Mouse (Mus musculus) thymus, adult 2 months (tissue): ENCODE results near the gene Rem1. TPM values are rescaled to one million over a fixed set of nuclear protein-coding genes. Genes with fewer than 3 reads are reported as not detected.

Experiments
- DNase-seq: peaks from one replicate; pipeline ENCODE4 v3.0.0; 2021
- H3K27ac ChIP-seq: fragments of 200-500 bp; 2 replicates; pipeline ENCODE4 v1.5.1; 2012; ENCODE audit warnings: low read length, control low read depth; ENCODE audit not compliant: control insufficient read depth, insufficient read depth
- H3K27me3 ChIP-seq: fragments of 200-500 bp; 2 replicates; pipeline ENCODE4 v1.6.1; 2012; ENCODE audit warnings: mild to moderate bottlenecking, low read length, moderate library complexity, mixed read lengths; ENCODE audit not compliant: control insufficient read depth, insufficient read depth
- H3K36me3 ChIP-seq: fragments of 200-500 bp; 2 replicates; pipeline ENCODE4 v1.6.1; 2012; ENCODE audit warnings: mild to moderate bottlenecking, low read length, moderate library complexity; ENCODE audit not compliant: control insufficient read depth, insufficient read depth
- H3K4me1 ChIP-seq: fragments of 200-500 bp; replicated peaks from 2 replicates; pipeline ENCODE4 v1.6.1; 2012; ENCODE audit warnings: low read length; ENCODE audit not compliant: control insufficient read depth, insufficient read depth
- H3K4me3 ChIP-seq: fragments of 200-500 bp; 2 replicates; pipeline ENCODE4 v1.5.1; 2012; ENCODE audit warnings: mild to moderate bottlenecking, low read length, control low read depth, moderate library complexity; ENCODE audit not compliant: control insufficient read depth, insufficient read depth
- CTCF ChIP-seq: fragments of 200-500 bp; IDR thresholded peaks from 2 replicates; pipeline ENCODE4 v1.5.1; 2012; ENCODE audit warnings: mild to moderate bottlenecking, control low read depth, low read length, moderate library complexity, borderline replicate concordance; ENCODE audit not compliant: control insufficient read depth, poor library complexity, insufficient read depth; ENCODE audit errors: extremely low read depth
- POLR2A ChIP-seq: fragments of 200-500 bp; IDR thresholded peaks from 2 replicates; pipeline ENCODE4 v1.6.1; 2012; ENCODE audit warnings: mild to moderate bottlenecking, low read length, control low read depth, moderate library complexity; ENCODE audit not compliant: control insufficient read depth, poor library complexity, insufficient read depth; ENCODE audit errors: extremely low read depth
- WGBS: fragments of 180-500 bp; shearing (Covaris S2); methylation state at CpG from one replicate; pipeline ENCODE4 v1.1.7; 2018; 5-methylcytosine and 5-hydroxymethylcytosine counted together
- polyA plus RNA-seq: library from polyadenylated mRNA; depleted of rRNA; stranded (reverse); fragments of >200 nt; gene quantifications from 2 replicates; pipeline ENCODE4 v1.2.3, GENCODE M21; 2012; rRNA removed

Gene Rem1
- polyA plus RNA-seq, 1 experiment: 3.3 TPM

GRCm38 (mm10) chr2:152678925-152679324 is 52.2 kb downstream of the Rem1 start:
- peaks cover 14% of the 10 kb centered on the region for H3K4me1 ChIP-seq
- DNase-seq: no peak

GRCm38 (mm10) chr2:152679701-152680355 is 53.1 kb downstream of the Rem1 start:
- TF ChIP-seq CTCF (no peak), POLR2A (no peak)
- H3K36me3 ChIP-seq: peaks cover 89% of the 10 kb centered on the region
- H3K27ac ChIP-seq: no peak overlapping the region
- no peaks in the 10 kb centered on the region for H3K27me3 ChIP-seq
- WGBS: 90% methylated on average over 8 of the region's 8 CpGs
- no peak for DNase-seq
- H3K4me1 ChIP-seq: peaks cover 10% of the 10 kb centered on the region
- no peak overlapping the region for H3K4me3 ChIP-seq

More at GRCm38 (mm10) chr2:152678925-152679324, 52.2 kb downstream of the Rem1 start:
- Histone ChIP-seq H3K36me3 (peaks cover 82% of the 10 kb centered on the region), H3K27ac (no peak overlapping the region), H3K4me3 (no peak overlapping the region), H3K27me3 (no peaks in the 10 kb centered on the region)
- 95% methylated on average over 5 of the region's 5 CpGs for WGBS
- TF ChIP-seq POLR2A: no peak
- no peak for TF ChIP-seq CTCF

- Histone ChIP-seq H3K4me1 (no peaks in the 10 kb centered on the region), H3K27me3 (no peaks in the 10 kb centered on the region), H3K36me3 (peaks cover 97% of the 10 kb centered on the region), H3K27ac (no peak overlapping the region), H3K4me3 (no peak overlapping the region)
- TF ChIP-seq CTCF (no peak), POLR2A (no peak)
- no peak for DNase-seq
- 95% methylated on average over 5 of the region's 5 CpGs for WGBS
Observed at GRCm38 (mm10) chr2:152683086-152683485, 56.3 kb downstream of the Rem1 start.

Other genes with a start within 250 kb of the Rem1 start
- gene Sox12, start 228.9 kb upstream of the Rem1 start, polyA plus RNA-seq: 3.8 and 4.5 TPM in 2 replicates
- 1.7 and 2.0 TPM in 2 replicates for gene Zcchc3, start 211.9 kb upstream of the Rem1 start, polyA plus RNA-seq
- 0.36 and 0.50 TPM in 2 replicates for gene 6820408C15Rik, start 211.4 kb upstream of the Rem1 start, polyA plus RNA-seq
- gene Defb23, start 162.3 kb upstream of the Rem1 start, polyA plus RNA-seq: not detected in 2 replicates
- gene Defb20, start 149.9 kb upstream of the Rem1 start, polyA plus RNA-seq: not detected in 2 replicates
- 0.24 TPM in 1 of 2 replicates, not detected in the other for gene Defb22, start 136.8 kb upstream of the Rem1 start, polyA plus RNA-seq
- gene Defb26, start 115.3 kb upstream of the Rem1 start, polyA plus RNA-seq: not detected in 2 replicates
- gene Defb28, start 108.7 kb upstream of the Rem1 start, polyA plus RNA-seq: not detected in 2 replicates
- gene Defb29, start 86.9 kb upstream of the Rem1 start, polyA plus RNA-seq: not detected in 2 replicates
- not detected in 2 replicates for gene Gm17416, start 57.6 kb upstream of the Rem1 start, polyA plus RNA-seq
- gene Defb21, start 54.2 kb upstream of the Rem1 start, polyA plus RNA-seq: not detected in 2 replicates
- gene Defb19, start 46.6 kb upstream of the Rem1 start, polyA plus RNA-seq: 1.5 and 1.7 TPM in 2 replicates
- not detected in 2 replicates for gene Defb45, start 27.6 kb upstream of the Rem1 start, polyA plus RNA-seq
- gene Defb36, start 22.6 kb upstream of the Rem1 start, polyA plus RNA-seq: not detected in 2 replicates
- gene Defb25, start 3.9 kb upstream of the Rem1 start, polyA plus RNA-seq: 1.7 and 2.0 TPM in 2 replicates
- 270 and 324 TPM in 2 replicates for gene H13, start 42.5 kb downstream of the Rem1 start, polyA plus RNA-seq
- 4.2 and 4.4 TPM in 2 replicates for gene Mcts2, start 60.1 kb downstream of the Rem1 start, polyA plus RNA-seq
- gene Id1, start 109.3 kb downstream of the Rem1 start, polyA plus RNA-seq: 54.6 and 66.4 TPM in 2 replicates
- 1.6 and 1.9 TPM in 2 replicates for gene Cox4i2, start 127.2 kb downstream of the Rem1 start, polyA plus RNA-seq
- 205 and 207 TPM in 2 replicates for gene Bcl2l1, start 204.8 kb downstream of the Rem1 start, polyA plus RNA-seq
- gene Tpx2, start 221.0 kb downstream of the Rem1 start, polyA plus RNA-seq: 16.1 and 19.1 TPM in 2 replicates